Mouse (Mus musculus) mature B cell (primary cell): ENCODE data around the gene Tmem132a.

Experiments
- in situ Hi-C: fragments of 300-500 bp; cut with MboI; formaldehyde crosslinking; loops from 2 replicates; pipeline ENCODE4 v1.14.3; 2019

Tmem132a gene

GRCm38 (mm10) chr19:10869886-10870527 is at the start of gene Tmem132a:
TSS of gene Tmem132a (minus strand) at chr19:10869940.
- in situ Hi-C loops = no loop called here

GRCm38 (mm10) chr19:10918321-10918991 is 48.7 kb upstream of the Tmem132a start:
- in situ Hi-C loops = no loop called here

- in situ Hi-C loops = no loop called here
Measured at GRCm38 (mm10) chr19:10916506-10916905, 46.8 kb upstream of the Tmem132a start.

GRCm38 (mm10) chr19:10914870-10915269 is 45.1 kb upstream of the Tmem132a start:
- in situ Hi-C loops = no loop called here

GRCm38 (mm10) chr19:10914291-10914690 is 44.6 kb upstream of the Tmem132a start:
- in situ Hi-C loops = no loop called here

GRCm38 (mm10) chr19:10909087-10909721 is 39.5 kb upstream of the Tmem132a start:
- in situ Hi-C loops = no loop called here

- in situ Hi-C loops = no loop called here
Measured at GRCm38 (mm10) chr19:10907891-10908290, 38.2 kb upstream of the Tmem132a start.

GRCm38 (mm10) chr19:10905728-10906000 is 35.9 kb upstream of the Tmem132a start:
- in situ Hi-C loops = no loop called here

GRCm38 (mm10) chr19:10904927-10905727 is 35.4 kb upstream of the Tmem132a start:
- in situ Hi-C loops = no loop called here

- in situ Hi-C loops = no loop called here
Measured at GRCm38 (mm10) chr19:10904512-10904911, 34.8 kb upstream of the Tmem132a start.

GRCm38 (mm10) chr19:10901046-10901445 is 31.3 kb upstream of the Tmem132a start:
- in situ Hi-C loops = no loop called here

- in situ Hi-C loops = no loop called here
Measured at GRCm38 (mm10) chr19:10900315-10900714, 30.6 kb upstream of the Tmem132a start.

- in situ Hi-C loops = no loop called here
Measured at GRCm38 (mm10) chr19:10897491-10897890, 27.8 kb upstream of the Tmem132a start.

- in situ Hi-C loops = no loop called here
Measured at GRCm38 (mm10) chr19:10896849-10897248, 27.1 kb upstream of the Tmem132a start.

- in situ Hi-C loops = no loop called here
Measured at GRCm38 (mm10) chr19:10895708-10896107, 26.0 kb upstream of the Tmem132a start.

GRCm38 (mm10) chr19:10895016-10895528 is 25.3 kb upstream of the Tmem132a start, which contains the start of gene Prpf19:
TSS of gene Prpf19 (plus strand) at chr19:10895231.
- in situ Hi-C loops = no loop called here

GRCm38 (mm10) chr19:10892201-10892600 is 22.5 kb upstream of the Tmem132a start:
- in situ Hi-C loops = no loop called here

GRCm38 (mm10) chr19:10881426-10882154 is 11.8 kb upstream of the Tmem132a start, which contains the start of gene Tmem109:
TSS of gene Tmem109 (minus strand) at chr19:10882001.
- in situ Hi-C loops = no loop called here

- in situ Hi-C loops = no loop called here
Measured at GRCm38 (mm10) chr19:10880975-10881425, 11.3 kb upstream of the Tmem132a start.

- in situ Hi-C loops = no loop called here
Measured at GRCm38 (mm10) chr19:10880085-10880974, 10.6 kb upstream of the Tmem132a start.
